Mouse (Mus musculus) erythroblast, embryonic 14.5 days (primary cell): ENCODE measurements around the gene Rasal3.

Experiments used
- GATA1 ChIP-seq: IDR thresholded peaks from 2 replicates; pipeline ENCODE4 v1.6.1; 2012; ENCODE audit warnings: low read length, inconsistent platforms, mixed read lengths
- TAL1 ChIP-seq: IDR thresholded peaks from 3 replicates; pipeline ENCODE4 v1.6.1; 2012; ENCODE audit warnings: low read length, inconsistent platforms, mixed read lengths

DNA sequence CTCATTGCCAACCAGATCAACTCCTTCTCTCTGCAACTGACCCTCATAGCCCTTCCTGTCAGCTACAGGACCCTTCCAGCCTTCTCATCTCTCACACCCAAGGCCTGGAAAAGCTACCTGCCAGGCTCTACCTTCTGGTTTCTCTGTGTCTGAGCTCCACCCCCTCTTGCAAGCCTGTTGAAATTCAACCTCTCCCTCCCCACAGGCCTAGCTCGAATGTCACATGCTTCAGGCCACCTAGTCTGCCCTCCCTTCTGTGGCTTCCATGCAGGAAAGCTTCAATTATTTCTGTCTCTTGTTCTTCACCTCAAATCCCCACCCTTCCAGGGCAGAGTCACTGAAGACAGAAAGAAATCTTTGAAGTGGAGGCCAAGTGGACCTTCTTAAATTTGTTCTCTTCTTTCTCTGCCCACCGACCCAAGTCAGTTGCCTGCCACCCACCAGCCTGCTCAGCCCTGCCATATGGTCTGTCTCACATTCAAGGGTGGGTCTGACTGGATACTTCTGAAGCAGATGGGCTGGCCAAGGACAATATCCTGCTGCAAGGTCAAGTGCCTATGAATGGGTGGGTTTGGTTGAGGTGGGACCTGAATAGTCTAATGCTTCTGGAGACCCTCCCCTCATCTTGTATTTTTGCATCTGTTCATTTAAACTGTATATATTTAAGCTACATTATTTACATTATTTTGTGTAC, 47.6 kb upstream of the Rasal3 start:
- TF ChIP-seq GATA1, result no peak
- no peak for TF ChIP-seq TAL1
